Mouse (Mus musculus): Measurements from ENCODE around the gene Kif28. TPM values are rescaled to one million over a fixed set of nuclear protein-coding genes. Genes with fewer than 3 reads are reported as not detected.
"Not testable (repeated sequence)": the region's sequence is repeated elsewhere in the genome, so short reads cannot be mapped to it uniquely, and the experiment has no call there.

The Kif28 gene
- total RNA-seq, 4 experiments from 2014 or later = 0.22 TPM; not detected in 3

DNA sequence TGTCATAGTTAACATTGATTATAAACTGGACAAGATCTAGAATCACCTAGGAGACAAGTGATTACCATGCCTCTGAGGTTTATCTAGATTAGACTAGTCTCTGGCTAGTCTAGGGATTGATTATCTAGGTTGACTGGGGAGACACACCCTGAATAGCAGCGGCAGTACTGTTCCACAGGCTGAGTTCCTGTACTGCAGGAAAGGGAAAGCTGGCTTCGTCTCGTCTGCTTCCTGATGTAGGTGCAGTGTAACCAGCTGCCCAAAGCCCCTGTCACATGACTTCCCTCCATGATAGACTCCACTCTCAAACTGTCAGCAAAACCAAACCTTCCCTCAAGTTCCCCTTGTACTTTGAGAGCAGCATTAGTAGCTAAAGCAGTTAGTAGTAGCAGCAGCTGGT is 40.9 kb downstream of the Kif28 start:
- no peak for DNase-seq

- no peak for DNase-seq
These were observed 55.6 kb downstream of the Kif28 start for GRCm38 (mm10) chr1:179689479-179689878.

- DNase-seq = no peak
These were observed 56.2 kb downstream of the Kif28 start for GRCm38 (mm10) chr1:179688914-179689313.

- DNase-seq = no peak
These were observed 56.7 kb downstream of the Kif28 start for GRCm38 (mm10) chr1:179688415-179688814.

- no peak for DNase-seq
These were observed 57.1 kb downstream of the Kif28 start for GRCm38 (mm10) chr1:179687966-179688365.

- DNase-seq = no peak
These were observed 57.8 kb downstream of the Kif28 start for GRCm38 (mm10) chr1:179687305-179687704.

GRCm38 (mm10) chr1:179686781-179687180 is 58.3 kb downstream of the Kif28 start:
- DNase-seq = no peak

DNA sequence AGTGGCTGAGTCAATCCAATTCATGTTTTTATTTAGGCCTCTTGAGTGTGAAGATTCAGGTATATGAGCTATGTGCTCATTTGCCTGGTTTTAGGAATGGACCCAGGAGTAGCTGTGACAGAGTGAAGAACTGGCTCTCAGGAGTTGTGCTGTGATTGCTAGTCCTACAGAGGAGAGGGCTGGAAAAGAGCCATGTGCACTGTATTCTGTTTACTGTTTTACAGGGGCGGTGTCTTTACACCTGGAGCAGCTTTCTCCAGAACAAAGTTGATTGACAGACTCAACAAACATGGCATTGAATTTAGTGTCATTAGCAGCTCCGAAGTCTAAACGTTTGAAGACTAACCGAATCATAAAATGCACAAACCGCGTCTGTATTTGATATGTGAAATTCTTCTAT is 58.7 kb downstream of the Kif28 start:
- DNase-seq = no peak

DNA sequence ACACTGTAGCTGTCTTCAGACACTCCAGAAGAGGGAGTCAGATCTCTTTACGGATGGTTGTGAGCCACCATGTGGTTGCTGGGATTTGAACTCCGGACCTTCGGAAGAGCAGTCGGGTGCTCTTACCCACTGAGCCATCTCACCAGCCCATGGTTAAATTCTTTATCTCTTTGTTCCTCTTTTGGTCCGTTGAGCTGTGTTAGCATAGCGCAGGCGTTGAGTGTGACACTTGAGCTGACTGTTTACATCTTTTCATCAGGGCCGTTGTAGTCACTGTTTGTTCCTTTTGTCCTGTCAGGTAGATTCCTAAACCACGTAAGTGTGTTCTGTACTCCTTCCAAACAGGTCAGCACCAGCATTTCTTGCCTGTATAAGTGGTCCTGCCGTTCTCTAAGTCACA is 62.3 kb downstream of the Kif28 start:
- not testable (repeated sequence) for DNase-seq

DNA sequence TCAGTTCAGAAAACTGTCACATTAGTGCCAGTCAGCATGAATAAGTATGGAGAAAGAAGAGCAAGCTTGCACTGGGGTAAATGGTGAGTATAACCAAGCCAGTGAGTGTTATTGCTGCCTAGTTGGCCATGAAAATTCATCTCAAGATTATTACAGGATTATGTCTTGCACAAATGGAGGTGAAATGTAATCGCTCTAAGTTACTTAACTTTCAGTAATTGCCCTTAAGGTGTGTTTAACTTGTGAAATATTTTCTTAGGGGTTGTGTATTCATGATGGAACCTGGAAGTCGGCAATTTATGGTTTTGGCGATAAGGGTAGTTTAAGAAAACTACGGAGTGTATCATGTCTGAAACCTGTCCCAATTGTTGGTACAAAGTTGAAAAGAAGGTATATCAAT is 65.7 kb downstream of the Kif28 start:
- no peak for DNase-seq

GRCm38 (mm10) chr1:179677031-179677430 is 68.0 kb downstream of the Kif28 start:
- no peak for DNase-seq

GRCm38 (mm10) chr1:179674355-179674754 is 70.7 kb downstream of the Kif28 start:
- DNase-seq = no peak

DNA sequence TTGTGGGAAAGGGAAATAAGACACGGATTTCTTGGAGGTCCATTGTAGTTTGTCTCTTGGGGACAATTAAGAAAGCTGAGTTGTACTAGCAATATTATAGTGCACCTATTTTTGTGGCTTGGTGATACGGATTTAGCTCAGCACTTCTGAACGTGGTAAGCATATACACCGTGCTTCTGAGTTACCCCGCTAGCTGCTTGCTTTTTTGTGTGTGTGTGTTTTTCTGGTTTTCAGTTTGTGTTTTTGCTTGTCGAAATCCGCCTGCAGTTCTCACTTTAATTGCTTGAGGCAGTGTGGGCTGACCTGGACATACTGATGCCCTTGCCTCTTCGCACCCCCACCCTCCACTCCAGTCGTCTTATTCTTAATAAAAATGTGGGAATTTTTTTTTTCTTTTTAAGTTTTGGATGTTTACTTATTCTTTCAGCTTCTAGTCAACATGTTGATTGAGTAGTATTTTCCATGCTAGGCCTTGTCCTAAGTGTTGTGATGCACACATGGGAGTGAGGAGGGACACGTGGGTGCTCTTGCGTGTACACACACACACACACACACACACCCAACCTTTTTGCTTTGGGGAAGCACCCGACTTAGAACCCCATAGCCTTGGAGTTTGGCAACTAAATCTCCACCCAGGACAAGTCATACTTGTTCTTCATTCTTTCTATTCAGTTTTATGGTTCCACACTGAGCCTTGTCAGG is 76.1 kb downstream of the Kif28 start:
- no peak for DNase-seq

DNA sequence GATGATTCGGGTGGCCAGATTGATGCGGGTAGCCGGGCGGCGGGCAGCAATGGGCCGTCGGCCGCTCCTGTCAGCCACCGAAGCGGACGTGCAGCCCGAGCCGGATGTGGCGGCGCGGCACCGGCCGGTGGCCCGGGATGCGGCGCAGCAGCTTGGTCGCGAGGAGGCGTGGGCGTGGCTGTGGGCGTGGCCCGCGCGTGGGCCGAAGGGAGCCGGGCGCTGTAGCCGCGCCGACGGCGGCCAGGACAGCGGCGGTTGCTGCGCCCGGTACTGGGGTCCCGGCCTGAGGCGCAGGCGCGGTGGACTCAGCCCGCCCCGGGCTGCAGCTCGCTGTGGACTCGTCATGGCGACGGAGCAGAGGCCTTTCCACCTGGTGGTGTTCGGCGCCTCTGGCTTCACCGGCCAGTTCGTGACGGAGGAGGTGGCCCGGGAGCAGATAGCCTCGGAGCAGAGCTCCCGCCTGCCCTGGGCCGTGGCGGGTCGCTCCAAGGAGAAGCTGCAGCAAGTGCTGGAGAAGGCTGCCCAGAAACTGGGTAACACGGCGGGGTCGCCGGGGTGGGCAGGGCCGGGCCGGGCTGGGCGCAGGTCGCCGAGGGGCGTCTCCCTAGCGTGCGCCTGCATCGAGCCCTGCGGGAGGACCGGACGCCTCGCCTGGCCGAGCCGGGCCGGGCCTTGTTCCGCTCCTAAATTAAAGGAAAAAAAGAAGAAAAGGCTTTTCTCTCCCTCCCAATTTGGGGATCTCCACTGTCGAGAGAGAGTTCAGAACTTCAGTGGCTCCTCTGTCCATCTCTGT is 76.9 kb downstream of the Kif28 start, which contains the start of gene Sccpdh:
Gene Sccpdh (plus strand): TSS at position 198 of the 793 bp plus-strand sequence.
- DNase-seq = peak; percentile 84

GRCm38 (mm10) chr1:179667450-179667849 is 77.6 kb downstream of the Kif28 start:
- no peak for DNase-seq

- no peak for DNase-seq
These were observed 78.1 kb downstream of the Kif28 start for GRCm38 (mm10) chr1:179666971-179667370.

DNA sequence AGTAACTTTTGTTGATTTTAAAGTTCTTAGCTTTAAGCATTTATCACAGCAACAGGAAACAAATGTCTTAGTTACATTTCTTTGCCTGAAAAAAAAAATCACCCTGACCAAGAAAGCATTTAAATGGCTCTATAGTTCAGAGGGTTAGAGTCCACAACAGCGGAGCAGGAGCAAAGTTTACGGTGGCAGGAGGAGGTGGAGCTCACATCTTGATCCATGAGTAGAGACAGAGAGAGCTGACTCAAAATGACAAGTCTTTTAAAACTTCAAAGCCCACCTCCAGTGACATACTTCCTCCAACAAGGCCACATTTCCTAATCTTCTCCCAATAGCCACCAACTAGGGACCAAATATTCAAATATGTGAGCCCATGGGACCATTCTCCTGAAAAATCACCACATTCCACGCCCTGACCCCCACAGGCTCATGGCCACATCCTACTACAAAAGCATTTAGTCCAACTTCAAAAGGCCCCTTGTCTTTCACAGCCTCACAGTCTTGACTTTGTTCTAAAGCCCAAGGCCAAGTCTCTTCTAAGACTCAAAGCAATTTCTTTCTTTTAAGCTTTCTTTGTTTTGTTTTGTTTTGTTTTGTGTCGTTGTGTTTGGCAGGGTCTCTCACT is 80.7 kb downstream of the Kif28 start:
- DNase-seq = no peak

DNA sequence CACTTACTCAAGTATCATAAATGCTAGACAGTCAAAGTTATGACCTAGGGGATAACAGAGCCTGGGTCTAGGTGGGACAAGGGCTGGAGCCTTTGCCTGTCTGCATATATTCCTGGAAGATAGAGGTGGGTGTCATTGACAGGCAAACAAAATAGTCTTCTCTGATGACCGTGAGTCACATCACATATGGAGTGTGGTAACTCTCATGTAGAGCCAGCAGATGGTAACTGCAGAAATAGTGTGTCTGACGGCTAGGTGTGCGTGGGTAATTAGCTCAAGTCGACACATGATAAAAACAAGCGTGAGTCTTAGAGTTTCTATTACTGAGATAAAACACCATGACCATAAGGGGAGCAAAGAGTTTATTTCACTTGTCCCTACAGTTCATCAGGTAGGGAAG is 82.0 kb downstream of the Kif28 start:
- no peak for DNase-seq

DNA sequence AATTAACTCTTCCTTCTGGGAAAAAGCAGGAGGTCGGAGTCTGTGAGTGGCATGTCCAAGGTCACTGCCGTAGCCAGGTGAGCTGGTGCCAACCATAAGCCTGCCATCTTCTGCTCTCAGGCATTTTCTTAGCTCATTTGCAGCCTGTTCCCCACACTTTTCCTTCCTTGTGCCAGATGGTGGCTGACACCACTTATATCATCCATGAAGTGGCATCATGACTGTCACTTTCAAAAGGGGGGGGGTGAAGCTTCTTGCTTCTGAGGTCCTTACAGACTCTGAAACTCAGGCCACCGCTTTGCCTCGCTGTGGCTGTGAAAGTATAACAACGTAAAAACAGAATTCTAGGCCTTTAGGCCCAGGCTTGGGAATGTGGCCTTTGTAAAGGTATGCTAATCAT is 93.8 kb downstream of the Kif28 start:
- no peak for DNase-seq

DNA sequence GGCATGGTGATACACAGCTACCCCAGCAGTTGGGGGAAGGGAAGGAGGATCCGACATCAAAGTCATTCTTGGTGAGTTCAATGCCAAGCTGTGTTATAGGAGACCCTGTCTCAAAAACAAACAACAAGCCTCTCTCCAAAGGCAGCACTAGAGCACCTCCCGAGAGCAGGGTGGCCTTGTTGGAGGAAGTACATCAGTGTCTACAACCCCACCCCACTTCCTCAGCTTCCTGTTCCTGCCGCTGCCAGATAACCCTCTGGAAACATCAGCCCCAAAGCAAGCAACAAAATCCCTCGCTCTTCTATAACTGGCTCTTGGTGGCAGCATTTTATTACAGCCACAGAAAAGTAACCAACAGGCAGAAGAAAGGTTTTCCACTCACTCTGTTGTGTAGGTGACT is 94.8 kb downstream of the Kif28 start:
- no peak for DNase-seq

DNA sequence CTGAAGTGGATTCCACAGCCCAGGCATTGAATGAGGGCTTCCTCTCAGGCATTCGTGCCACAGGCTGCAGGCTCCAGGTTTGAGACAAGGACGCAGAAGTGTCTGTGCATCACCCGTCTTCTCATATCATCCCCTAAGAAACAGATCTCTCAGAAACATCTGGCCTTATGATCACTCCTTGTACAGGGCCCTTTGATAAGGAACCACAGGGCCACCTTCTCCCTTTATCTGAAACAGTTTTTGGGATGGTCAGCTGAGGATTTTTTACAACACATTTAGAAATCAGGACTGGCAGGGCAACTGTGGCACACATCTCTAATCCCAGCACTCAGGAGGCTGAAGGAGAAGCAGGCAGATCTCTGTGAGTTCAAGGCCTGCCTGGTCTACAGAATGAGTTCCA is 95.7 kb downstream of the Kif28 start:
- DNase-seq = no peak

DNA sequence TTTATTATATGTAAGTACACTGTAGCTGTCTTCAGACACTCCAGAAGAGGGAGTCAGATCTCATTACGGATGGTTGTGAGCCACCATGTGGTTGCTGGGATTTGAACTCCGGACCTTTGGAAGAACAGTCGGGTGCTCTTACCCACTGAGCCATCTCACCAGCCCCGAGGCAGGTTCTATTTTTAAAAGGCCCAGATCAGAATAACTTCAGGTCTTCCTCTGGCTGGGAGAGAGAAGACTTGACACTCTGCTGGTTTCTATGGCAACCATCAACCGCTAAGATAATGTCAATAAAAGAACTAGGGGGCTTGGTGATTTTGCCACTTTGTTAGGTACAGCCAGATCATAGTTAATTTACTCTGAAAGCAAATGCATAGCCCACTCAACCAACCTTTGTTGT is 96.4 kb downstream of the Kif28 start:
- DNase-seq = not testable (repeated sequence)

DNA sequence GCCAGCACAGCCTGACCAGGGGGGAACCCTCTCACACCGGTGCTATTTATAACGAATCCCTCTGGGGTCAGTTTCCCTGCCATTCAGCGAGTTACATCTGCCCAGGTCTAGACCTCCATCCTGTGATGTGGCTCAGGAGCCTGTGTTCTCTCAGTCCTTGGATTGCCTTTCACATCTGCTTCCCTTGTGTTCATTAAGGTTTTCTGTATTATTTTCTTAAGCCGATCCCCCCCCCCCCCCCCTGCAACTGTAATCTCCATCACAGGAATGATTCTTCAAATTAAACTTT is 99.1 kb downstream of the Kif28 start:
- DNase-seq = no peak

Data from adrenal gland, adult 8-10 months (tissue).